Mouse (Mus musculus): ENCODE data around the gene Atxn1l. TPM values are rescaled to one million over a fixed set of nuclear protein-coding genes. Genes with fewer than 3 reads are reported as not detected.
"Not testable (repeated sequence)": the region's sequence is repeated elsewhere in the genome, so short reads cannot be mapped to it uniquely, and the experiment has no call there.

Gene Atxn1l
- total RNA-seq (2021): 10 to 100 TPM; 21.2 TPM
- long read RNA-seq, experiment 1, partial matches to known transcripts: 0 of 4 reads
- long read RNA-seq, experiment 1, other reads (novel, unspliced or antisense): 4 of 4 reads
- long read RNA-seq, experiment 2: 0 reads

DNA sequence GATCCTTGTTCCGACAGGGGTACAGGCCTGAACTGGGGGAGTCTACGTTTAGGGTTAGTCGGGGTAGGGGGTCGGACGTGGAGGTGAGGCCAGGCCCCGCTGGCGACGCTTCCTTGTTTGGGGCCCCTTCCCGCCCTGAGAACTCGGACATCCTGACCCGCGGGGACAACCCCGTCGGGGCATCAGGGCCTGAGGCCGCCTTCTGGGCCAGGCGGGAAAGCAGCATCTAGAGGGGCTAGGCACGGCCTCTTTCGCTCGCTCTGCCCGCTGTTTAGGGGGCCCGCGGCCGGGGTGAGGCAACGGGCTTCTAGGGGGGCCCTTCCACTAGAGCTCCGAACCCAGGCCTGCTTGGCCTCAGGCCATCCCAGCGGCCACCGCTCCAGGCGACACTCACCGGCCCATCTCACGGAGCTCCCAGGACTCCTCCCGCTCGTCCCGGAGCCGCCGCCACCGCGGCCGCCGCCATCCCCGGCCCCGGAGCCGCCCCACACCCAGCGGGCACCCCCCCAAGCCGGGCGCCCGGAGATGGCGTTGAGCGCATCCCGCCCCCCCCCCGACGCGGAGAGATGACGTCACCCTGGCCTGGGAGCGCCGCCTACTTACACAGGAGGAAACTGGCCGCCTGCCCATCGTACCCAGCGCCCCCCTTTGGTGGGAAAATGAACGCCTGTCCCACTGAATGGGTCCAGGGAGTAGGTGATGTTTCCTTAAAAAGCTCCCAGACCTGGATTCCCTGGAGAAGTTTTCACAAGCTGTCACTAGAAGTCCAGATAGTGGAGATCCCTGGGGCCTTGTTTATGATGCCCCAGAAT is at the start of gene Atxn1l:
Atxn1l (minus strand) TSS at position 503 of the 812 bp plus-strand sequence.
- DNase-seq: peak; percentile 81 to 91

DNA sequence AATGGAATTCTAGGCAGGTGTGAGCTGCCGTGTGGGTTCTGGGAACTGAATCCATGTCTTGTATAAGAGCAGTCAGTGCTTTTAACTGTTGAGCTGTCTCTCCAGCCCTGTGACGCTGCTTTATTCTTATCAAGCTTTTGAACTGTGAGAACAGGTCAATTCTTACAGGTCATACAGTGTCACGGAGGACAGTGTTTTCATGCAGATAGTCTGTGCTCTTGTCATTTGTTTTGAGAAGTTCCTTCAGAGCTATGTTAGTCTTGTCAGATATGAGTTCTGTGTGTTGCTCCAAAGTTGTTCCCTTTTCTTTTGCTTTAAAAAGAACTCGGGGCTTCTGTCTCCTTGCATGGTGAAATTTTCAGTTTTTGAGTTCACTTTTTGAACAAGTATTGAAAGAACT is 43.0 kb upstream of the Atxn1l start:
- no peak for DNase-seq

- peak in 1 of 2 experiments; percentile 14 for DNase-seq
Observed at GRCm38 (mm10) chr8:109779431-109780228, 42.1 kb upstream of the Atxn1l start.

GRCm38 (mm10) chr8:109778993-109779421 is 41.5 kb upstream of the Atxn1l start:
- peak in 1 of 2 experiments; percentile 38 for DNase-seq

DNA sequence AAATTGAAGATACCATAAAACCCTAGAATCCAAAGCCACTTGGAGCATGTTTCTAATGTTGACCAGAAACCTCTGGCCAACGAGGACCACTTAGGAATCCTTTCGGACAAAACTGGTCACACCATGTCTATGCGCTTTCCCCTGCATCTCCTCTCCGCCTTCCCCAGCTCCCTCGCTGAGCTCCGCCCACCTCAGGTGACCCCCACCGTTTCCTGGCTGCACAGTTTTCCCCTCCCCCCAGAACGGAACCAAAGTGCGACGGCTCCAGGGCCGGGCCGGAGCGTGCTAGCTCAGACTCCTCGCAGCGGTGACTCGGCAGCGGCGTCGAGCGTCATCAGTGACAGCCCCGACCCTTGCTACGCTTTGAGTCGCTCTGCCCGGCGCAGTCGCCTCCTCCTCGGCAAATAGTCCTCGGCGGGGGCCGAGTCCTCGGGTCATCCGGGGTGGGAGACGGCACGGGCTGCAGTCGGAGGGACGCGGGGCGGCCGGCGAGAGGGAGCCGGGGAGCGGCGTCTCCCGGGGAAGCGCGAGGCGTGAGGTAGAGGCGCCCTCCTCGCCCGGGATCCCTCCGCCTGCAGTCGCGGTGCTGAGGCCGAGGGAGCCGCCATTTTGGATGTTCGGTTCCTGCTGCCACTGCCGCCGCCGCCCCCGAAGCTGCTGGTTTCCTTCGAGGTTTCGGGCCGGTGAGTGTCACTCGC is 40.9 kb upstream of the Atxn1l start, which contains the start of gene Ap1g1:
Ap1g1 (plus strand) TSS at position 275 of the 698 bp plus-strand sequence.
- peak; percentile 95 to 97 for DNase-seq

DNA sequence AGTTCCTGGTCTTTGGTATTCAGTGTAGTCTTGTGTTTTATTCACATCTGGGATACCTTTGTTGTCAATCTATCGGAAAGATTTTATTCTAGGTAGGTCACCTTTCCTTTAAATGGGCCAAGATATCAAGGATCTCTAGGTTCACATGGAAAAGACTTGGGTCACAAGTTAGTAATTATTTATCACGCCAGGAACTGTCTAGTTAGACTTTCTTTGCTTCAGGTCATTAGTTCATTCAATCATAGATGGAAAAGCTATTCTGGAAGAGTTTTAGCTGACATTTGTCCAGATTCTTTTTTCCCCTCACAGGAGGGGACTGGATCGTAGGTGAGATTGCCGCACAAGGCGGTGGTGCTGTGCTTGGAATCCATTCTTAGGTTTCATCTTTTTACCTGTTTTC is 40.3 kb upstream of the Atxn1l start:
- no peak for DNase-seq

- DNase-seq: no peak
Observed at GRCm38 (mm10) chr8:109773154-109773553, 35.6 kb upstream of the Atxn1l start.

GRCm38 (mm10) chr8:109766081-109766480 is 28.5 kb upstream of the Atxn1l start:
- no peak for DNase-seq

DNA sequence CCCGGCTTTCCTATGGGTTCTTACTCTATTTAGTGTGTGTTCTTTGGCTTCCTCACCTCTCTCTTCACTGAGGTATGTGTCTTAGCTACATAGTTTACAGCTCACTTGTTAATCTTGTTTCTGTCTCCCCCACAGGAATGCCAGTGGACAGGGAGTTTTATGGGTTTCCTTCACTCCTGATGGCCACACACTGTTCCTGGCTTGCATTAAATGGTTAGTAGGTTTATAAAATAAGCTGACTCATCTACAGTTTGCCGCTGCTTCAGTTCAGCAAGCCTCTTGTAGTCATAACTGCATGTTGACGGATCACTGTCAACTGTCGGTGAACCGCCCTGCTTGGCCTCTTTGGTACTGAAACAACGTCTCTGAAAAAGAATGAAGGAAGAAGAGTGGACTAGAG is 26.5 kb upstream of the Atxn1l start:
- no peak for DNase-seq

GRCm38 (mm10) chr8:109760221-109760620 is 22.7 kb upstream of the Atxn1l start:
- peak in 1 of 2 experiments; percentile 9 for DNase-seq

- DNase-seq: no peak
Observed at GRCm38 (mm10) chr8:109759426-109759825, 21.9 kb upstream of the Atxn1l start.

DNA sequence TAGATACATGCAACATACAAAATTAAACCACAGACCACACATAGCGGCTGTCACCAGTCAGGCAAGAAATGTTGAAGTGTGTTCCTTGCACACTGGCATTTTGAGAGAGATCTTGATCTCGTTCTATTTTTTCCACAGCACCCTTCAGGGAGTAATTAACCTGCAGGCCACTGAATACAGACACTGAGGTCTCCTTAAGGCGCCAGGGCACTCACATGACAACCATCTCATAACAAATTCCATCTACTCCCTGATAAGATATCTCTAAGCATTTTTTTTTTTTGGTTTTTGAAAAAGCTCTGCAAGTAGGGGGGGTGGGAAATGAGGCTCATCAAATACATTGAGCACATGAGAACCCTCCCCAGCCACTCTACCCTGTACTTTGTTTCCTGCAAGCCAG is 19.3 kb upstream of the Atxn1l start:
- DNase-seq: no peak

- DNase-seq: not testable (repeated sequence)
Observed at GRCm38 (mm10) chr8:109755554-109755953, 18.0 kb upstream of the Atxn1l start.

- no peak for DNase-seq
Observed at GRCm38 (mm10) chr8:109754696-109755095, 17.2 kb upstream of the Atxn1l start.

DNA sequence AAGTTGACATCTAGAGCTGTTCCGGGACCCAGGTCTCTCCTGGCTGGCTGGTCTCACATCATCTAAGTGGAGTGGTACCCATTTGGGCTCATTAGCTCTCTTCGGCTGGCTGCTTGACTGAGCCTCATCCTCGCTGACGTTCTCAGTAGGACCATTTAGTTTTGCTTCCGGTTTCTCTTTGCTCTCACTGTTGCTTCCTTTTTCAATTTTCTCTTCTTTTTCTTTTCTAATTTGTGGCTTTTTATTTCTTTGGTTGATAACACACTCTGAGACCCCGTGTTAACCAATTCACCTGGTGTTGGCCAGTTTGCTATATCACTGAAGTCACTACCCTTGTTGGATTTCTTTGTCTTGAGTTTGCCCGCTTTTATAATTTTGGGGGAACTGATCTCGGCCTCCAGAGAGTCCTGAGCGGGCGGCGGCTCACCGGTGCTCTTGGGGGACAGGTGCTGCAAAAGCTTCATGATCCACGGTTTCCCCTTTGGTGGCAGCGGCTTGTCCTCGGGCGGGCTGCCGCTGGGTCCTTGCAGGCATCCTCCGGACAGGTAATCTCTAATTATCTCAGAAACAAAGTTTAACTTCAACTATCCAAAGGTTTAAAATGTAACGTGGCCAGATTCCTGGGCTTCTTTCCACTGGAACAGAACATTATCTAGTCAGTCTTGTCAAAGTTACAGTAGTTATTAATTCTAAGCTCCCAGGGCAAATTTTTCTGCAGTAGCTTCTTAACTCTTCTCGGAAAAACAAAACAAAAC is 14.4 kb upstream of the Atxn1l start:
- DNase-seq: no peak

- peak in 1 of 2 experiments; percentile 40 for DNase-seq
Observed at GRCm38 (mm10) chr8:109750699-109751098, 13.2 kb upstream of the Atxn1l start.

DNA sequence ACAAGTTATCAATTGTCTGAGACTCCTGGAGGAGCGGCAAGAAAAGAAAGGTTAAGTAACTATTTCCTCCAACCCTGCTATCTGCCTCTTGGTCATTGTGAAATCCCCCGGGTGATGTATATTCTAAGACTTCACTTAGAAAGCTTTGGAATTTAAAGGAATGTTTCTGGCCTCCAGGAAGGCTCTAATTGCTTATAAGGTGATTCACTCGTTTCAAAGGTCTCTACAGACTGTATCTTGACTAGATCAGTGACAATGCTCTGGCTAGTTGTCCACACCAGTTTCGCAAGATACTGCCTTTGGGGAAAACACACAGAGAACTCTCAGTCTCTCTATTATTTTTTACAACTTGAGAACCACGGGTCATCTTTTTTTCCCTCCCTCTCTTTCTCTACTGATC is 12.7 kb upstream of the Atxn1l start:
- no peak for DNase-seq

DNA sequence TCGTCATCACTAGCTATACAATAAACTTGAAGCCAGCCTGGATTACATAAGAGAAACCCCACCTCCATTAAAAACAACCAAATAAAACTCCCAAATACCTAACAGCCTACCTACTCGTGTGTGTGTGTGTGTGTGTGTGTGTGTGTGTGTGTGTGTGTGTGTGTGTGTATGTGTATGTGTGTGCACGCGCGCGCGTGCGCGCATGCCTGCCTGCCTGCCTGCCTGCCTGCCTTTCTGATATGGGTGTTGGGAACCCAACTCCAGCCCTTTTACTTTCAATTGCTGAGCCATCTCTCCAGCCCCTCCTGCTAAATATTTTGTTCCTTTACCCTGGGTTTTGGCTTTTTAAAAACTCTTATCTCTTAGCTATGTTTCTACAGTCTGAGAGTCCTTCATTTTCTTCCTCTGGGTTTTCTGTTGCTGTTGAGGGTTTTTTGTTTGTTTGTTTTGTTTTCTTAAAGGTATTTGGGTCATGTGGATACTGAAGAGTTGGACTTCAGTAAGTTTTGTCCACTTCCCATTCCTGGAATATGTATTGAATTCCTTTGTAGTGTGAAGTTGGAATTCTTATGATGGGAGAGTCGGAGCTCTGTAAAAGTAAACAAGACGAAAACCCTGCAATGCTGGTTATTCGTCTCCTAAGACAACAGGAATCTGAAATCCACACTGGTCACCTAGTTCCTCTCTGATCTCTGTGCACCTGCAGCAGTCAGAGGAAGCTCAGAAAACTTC is 10.1 kb upstream of the Atxn1l start:
- DNase-seq: no peak

- no peak for DNase-seq
Observed at GRCm38 (mm10) chr8:109738049-109738380, 476 bp upstream of the Atxn1l start.

- peak in 1 of 2 experiments; percentile 32 for DNase-seq
Observed at GRCm38 (mm10) chr8:109736819-109737218, 720 bp downstream of the Atxn1l start.

DNA sequence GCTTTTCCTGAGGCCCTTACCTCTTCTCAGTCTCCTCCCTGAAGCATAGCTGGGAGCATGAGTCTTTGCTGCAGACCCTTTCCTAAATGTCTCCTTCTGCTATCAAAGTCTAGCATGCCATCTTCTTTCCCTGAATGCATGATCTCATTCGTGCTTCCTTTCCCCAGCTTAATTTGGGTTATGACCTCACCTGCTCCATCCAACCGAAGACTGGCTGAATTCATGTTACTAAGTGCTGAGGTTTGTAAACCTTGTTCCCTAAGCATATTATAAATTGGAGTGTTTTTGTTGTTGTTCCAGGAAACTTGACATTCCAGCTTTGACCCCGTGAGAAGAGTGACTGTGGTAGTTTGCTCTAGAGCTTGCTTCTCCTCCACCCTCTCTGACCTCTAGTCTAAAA is 3.5 kb downstream of the Atxn1l start:
- DNase-seq: no peak
